Mouse (Mus musculus) megakaryocyte, embryonic 14.5 days (primary cell): Measurements from ENCODE around the gene Gm2115. TPM values are rescaled to one million over a fixed set of nuclear protein-coding genes. Genes with fewer than 3 reads are reported as not detected.
A peak's percentile ranks its signal among the peaks of the same experiment; 100 is the strongest.

ENCODE experiments used
- H3K27me3 ChIP-seq: replicated peaks from 2 replicates; pipeline ENCODE3; 2012; ENCODE audit warnings: inconsistent platforms
- H3K36me3 ChIP-seq: replicated peaks from 2 replicates; pipeline ENCODE3; 2012; ENCODE audit warnings: low read length, inconsistent platforms, mixed read lengths
- H3K4me1 ChIP-seq: 2 replicates; pipeline ENCODE4 v1.6.1; 2012; ENCODE audit warnings: inconsistent platforms
- H3K4me3 ChIP-seq: replicated peaks from 2 replicates; pipeline ENCODE3; 2012; ENCODE audit warnings: moderate library complexity, mild to moderate bottlenecking, inconsistent platforms
- H3K9me3 ChIP-seq: 2 replicates; pipeline ENCODE4 v1.6.1; 2012; ENCODE audit warnings: inconsistent platforms
- FLI1 ChIP-seq: IDR thresholded peaks from 2 replicates; pipeline ENCODE4 v1.6.1; 2012; ENCODE audit warnings: low read length, inconsistent platforms, mixed read lengths
- GATA1 ChIP-seq: IDR thresholded peaks from 3 replicates; pipeline ENCODE4 v1.6.1; 2012; ENCODE audit warnings: mixed read lengths, low read length, inconsistent platforms, borderline replicate concordance
- polyA plus RNA-seq: library from polyadenylated mRNA; stranded (reverse); fragments of >175 nt; gene quantifications from 2 replicates; pipeline ENCODE4 v1.2.3, GENCODE M21; 2012; ENCODE audit warnings: low replicate concordance; ENCODE audit not compliant: insufficient read depth

Gene Gm2115
- polyA plus RNA-seq, 1 experiment, result not detected

- no peak for TF ChIP-seq FLI1
- peaks cover 5% of the 10 kb centered on the region for H3K4me1 ChIP-seq
- no peak overlapping the region for H3K4me3 ChIP-seq
- no peaks in the 10 kb centered on the region for H3K9me3 ChIP-seq
- H3K27me3 ChIP-seq, result no peaks in the 10 kb centered on the region
- H3K36me3 ChIP-seq, result peaks cover 2% of the 10 kb centered on the region
Observed at GRCm38 (mm10) chr7:84596633-84597032, 67.9 kb downstream of the Gm2115 start.

GRCm38 (mm10) chr7:84600631-84601030 lies 71.9 kb downstream of the Gm2115 start:
- no peaks in the 10 kb centered on the region for H3K9me3 ChIP-seq
- H3K4me3 ChIP-seq, result no peak overlapping the region
- peaks cover 15% of the 10 kb centered on the region for H3K4me1 ChIP-seq
- no peaks in the 10 kb centered on the region for H3K27me3 ChIP-seq
- peaks cover 2% of the 10 kb centered on the region for H3K36me3 ChIP-seq
- no peak for TF ChIP-seq GATA1
- no peak for TF ChIP-seq FLI1

DNA sequence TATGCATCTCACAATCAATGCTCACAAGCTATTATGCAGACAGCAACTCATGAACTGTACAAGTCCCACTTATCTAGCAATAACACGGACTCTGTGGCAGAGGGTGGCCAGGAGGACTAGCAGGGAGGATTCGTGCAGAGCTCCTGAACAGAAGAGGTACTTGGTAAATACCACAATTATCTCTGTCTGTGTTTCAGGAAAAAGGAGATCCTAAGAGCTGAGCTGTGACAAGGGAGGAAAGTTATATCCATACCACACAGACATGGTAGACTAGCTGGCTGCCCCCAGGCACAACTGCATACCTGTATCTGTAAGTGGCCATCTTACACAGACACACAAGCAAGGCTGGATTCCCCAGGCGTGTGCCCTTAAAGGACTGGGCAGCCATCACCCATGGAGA lies 72.6 kb downstream of the Gm2115 start:
- Histone ChIP-seq H3K4me1 (peaks cover 20% of the 10 kb centered on the region), H3K4me3 (no peak overlapping the region), H3K27me3 (no peaks in the 10 kb centered on the region), H3K9me3 (no peaks in the 10 kb centered on the region), H3K36me3 (peaks cover 2% of the 10 kb centered on the region)
- no peak for TF ChIP-seq FLI1
- no peak for TF ChIP-seq GATA1

GRCm38 (mm10) chr7:84604501-84604900 lies 75.7 kb downstream of the Gm2115 start:
- H3K27me3 ChIP-seq, result no peaks in the 10 kb centered on the region
- TF ChIP-seq FLI1 (no peak), GATA1 (no peak)
- H3K4me1 ChIP-seq, result peaks cover 20% of the 10 kb centered on the region
- H3K9me3 ChIP-seq, result no peaks in the 10 kb centered on the region
- peak overlapping the region; percentile 60 for H3K4me3 ChIP-seq
- H3K36me3 ChIP-seq, result peaks cover 2% of the 10 kb centered on the region

- no peak for TF ChIP-seq GATA1
- no peak for TF ChIP-seq FLI1
- Histone ChIP-seq H3K27me3 (no peaks in the 10 kb centered on the region), H3K9me3 (no peaks in the 10 kb centered on the region), H3K36me3 (peaks cover 2% of the 10 kb centered on the region), H3K4me1 (peaks cover 20% of the 10 kb centered on the region), H3K4me3 (peak overlapping the region; percentile 89)
Observed at GRCm38 (mm10) chr7:84605033-84605687, 76.4 kb downstream of the Gm2115 start.

DNA sequence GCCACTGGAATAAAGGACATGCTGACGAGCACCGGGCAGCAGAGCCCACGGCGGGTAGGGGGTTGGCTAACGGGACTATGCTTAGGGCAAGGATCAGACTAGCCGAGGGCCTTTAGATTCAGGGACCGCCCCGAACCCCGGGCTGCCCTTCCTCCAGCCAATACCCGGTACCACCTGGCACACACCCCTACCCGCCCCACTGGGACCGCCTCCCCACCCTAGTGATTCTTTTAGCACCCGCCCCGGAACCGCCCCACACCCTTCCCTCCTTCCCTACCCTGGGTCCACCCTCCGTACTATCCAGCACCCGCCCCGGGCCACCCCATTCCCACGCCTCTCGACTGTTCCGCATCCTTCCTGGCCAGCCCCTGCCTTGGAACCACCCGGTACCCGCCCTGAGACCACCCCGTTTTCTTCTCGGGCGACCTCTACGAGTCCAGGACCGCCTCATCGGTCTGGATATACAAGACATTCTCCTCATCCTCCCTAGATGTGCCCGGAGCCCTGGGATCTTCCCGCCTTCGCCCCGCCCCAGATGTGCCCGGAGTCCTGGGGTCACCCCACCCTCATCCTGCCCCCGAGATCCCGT lies 77.0 kb downstream of the Gm2115 start:
- TF ChIP-seq FLI1 (no peak), GATA1 (no peak)
- H3K4me3 ChIP-seq, result peak overlapping the region; percentile 89

DNA sequence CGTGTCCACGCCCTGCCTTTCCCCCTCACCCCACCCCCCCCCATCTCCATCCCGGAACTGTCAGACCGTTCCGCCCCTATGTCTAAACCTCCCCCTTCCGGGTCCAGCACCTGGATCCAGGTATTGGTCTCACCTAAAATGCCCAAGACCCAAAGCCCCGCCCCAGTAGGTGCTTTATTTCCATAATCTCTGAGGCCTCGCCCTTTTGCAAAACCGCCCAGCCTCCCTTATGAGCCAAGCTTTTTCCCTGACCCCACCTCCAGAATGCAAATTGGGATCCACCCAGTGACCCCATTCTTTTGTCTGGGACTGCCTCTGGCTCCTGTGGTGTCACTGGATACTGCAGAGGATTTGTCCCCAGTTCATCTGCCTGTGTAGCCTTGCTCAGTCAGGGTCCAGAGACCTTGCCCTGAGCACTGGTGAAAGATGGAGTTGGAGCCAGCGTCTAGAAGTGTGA lies 77.6 kb downstream of the Gm2115 start, which contains the start of gene Fah:
TSS of gene Fah (minus strand) at position 430 of the 457 bp plus-strand sequence.
- H3K9me3 ChIP-seq, result no peaks in the 10 kb centered on the region
- no peak for TF ChIP-seq FLI1
- TF ChIP-seq GATA1, result no peak
- H3K4me3 ChIP-seq, result peak within 1 kb of the TSS; percentile 89

More for the DNA sequence above, 77.0 kb downstream of the Gm2115 start:
- H3K9me3 ChIP-seq, result no peaks in the 10 kb centered on the region
- no peaks in the 10 kb centered on the region for H3K27me3 ChIP-seq
- no peaks in the 10 kb centered on the region for H3K36me3 ChIP-seq
- H3K4me1 ChIP-seq, result peaks cover 20% of the 10 kb centered on the region

GRCm38 (mm10) chr7:84611609-84612008 lies 82.9 kb downstream of the Gm2115 start:
- Histone ChIP-seq H3K36me3 (peaks cover 23% of the 10 kb centered on the region), H3K4me3 (no peak overlapping the region), H3K27me3 (no peaks in the 10 kb centered on the region), H3K4me1 (peaks cover 15% of the 10 kb centered on the region), H3K9me3 (no peaks in the 10 kb centered on the region)
- TF ChIP-seq GATA1 (no peak), FLI1 (no peak)

More for the DNA sequence above, 77.6 kb downstream of the Gm2115 start, which contains the start of gene Fah:
- Histone ChIP-seq H3K27me3 (no peaks in the 10 kb centered on the region), H3K36me3 (no peaks in the 10 kb centered on the region), H3K4me1 (peaks cover 20% of the 10 kb centered on the region)

- no peak for TF ChIP-seq FLI1
- TF ChIP-seq GATA1, result no peak
- Histone ChIP-seq H3K4me1 (peaks cover 15% of the 10 kb centered on the region), H3K9me3 (no peaks in the 10 kb centered on the region), H3K27me3 (no peaks in the 10 kb centered on the region), H3K36me3 (peaks cover 32% of the 10 kb centered on the region), H3K4me3 (peak overlapping the region; percentile 17)
Observed at GRCm38 (mm10) chr7:84612445-84612844, 83.7 kb downstream of the Gm2115 start.

GRCm38 (mm10) chr7:84618951-84619350 lies 90.2 kb downstream of the Gm2115 start:
- H3K27me3 ChIP-seq, result no peaks in the 10 kb centered on the region
- H3K36me3 ChIP-seq, result peaks cover 87% of the 10 kb centered on the region
- H3K4me1 ChIP-seq, result no peaks in the 10 kb centered on the region; the same call in 1 of the 2 replicates
- H3K9me3 ChIP-seq, result no peaks in the 10 kb centered on the region
- no peak overlapping the region for H3K4me3 ChIP-seq
- no peak for TF ChIP-seq FLI1
- TF ChIP-seq GATA1, result no peak
